Mouse (Mus musculus) midbrain, postnatal 0 days (tissue): ENCODE measurements around the gene Invs. TPM values are rescaled to one million over a fixed set of nuclear protein-coding genes. Genes with fewer than 3 reads are reported as not detected.
A peak's percentile ranks its signal among the peaks of the same experiment; 100 is the strongest.

Experiments
- ATAC-seq: fragments of 200-750 bp; cut with Nextera tagmentation; 2 replicates; pipeline ENCODE4 v1.8.0; 2017; ENCODE audit warnings: moderate number of reproducible peaks, mild to moderate bottlenecking, moderate TSS enrichment, moderate library complexity; ENCODE audit not compliant: low FRiP score
- DNase-seq: peaks from one replicate; pipeline ENCODE4 v3.0.0-alpha.2; 2015; ENCODE audit warnings: low spot score
- H3K27ac ChIP-seq: fragments of 300-500 bp; sonication (generic); 2 replicates; pipeline ENCODE4 v1.5.1; 2014; ENCODE audit warnings: low read depth, mild to moderate bottlenecking, low read length, mixed read lengths
- H3K27me3 ChIP-seq: fragments of 300-500 bp; sonication (generic); 2 replicates; pipeline ENCODE4 v1.6.1; 2014; ENCODE audit warnings: low read length, control low read depth, mixed read lengths; ENCODE audit not compliant: insufficient read depth
- H3K36me3 ChIP-seq: fragments of 300-500 bp; sonication (generic); 2 replicates; pipeline ENCODE4 v1.6.1; 2014; ENCODE audit warnings: low read length, control low read depth, mixed read lengths; ENCODE audit not compliant: insufficient read depth
- H3K4me1 ChIP-seq: fragments of 300-500 bp; sonication (generic); 2 replicates; pipeline ENCODE4 v1.6.1; 2014; ENCODE audit warnings: mild to moderate bottlenecking, control low read depth, antibody characterized with exemption, low read length, mixed read lengths; ENCODE audit not compliant: insufficient read depth
- H3K4me2 ChIP-seq: fragments of 300-500 bp; sonication (generic); 2 replicates; pipeline ENCODE4 v1.6.1; 2014; ENCODE audit warnings: low read depth, mild to moderate bottlenecking, low read length, mixed read lengths; ENCODE audit not compliant: poor library complexity, severe bottlenecking
- H3K4me3 ChIP-seq: fragments of 300-500 bp; sonication (generic); 2 replicates; pipeline ENCODE4 v1.5.1; 2014; ENCODE audit warnings: low read depth, mild to moderate bottlenecking, low read length, moderate library complexity
- H3K9ac ChIP-seq: fragments of 300-500 bp; sonication (generic); replicated peaks from 2 replicates; pipeline ENCODE4 v1.6.1; 2014; ENCODE audit warnings: mild to moderate bottlenecking, low read length, moderate library complexity, mixed read lengths; ENCODE audit not compliant: poor library complexity, severe bottlenecking
- H3K9me3 ChIP-seq: fragments of 300-500 bp; sonication (generic); 2 replicates; pipeline ENCODE4 v1.6.1; 2016; ENCODE audit warnings: low read length, control low read depth
- CTCF ChIP-seq: IDR thresholded peaks from 2 replicates; pipeline ENCODE4 v1.5.1; 2016; ENCODE audit warnings: antibody characterized with exemption, mild to moderate bottlenecking
- WGBS: fragments of 180-500 bp; shearing (Covaris S2); extraction: QIAGEN DNeasy Blood & Tissue Kit; methylation state at CpG from one replicate; pipeline ENCODE4 v1.1.7; 2014; 5-methylcytosine and 5-hydroxymethylcytosine counted together
- polyA plus RNA-seq: library from polyadenylated mRNA; unstranded; fragments of >200 nt; fragmentation: Nextera tagmentation; extraction: Ambion mirVana; gene quantifications from 2 replicates; pipeline ENCODE4 v1.2.1, GENCODE M21; 2015
- total RNA-seq: library from RNA; depleted of rRNA; stranded (reverse); fragments of >200 nt; gene quantifications from 2 replicates; pipeline ENCODE4 v1.2.3, GENCODE M21; 2014

The Invs gene
- total and polyA plus RNA-seq, 2 experiments from 2014 or later, result 3.4 to 6.0 TPM

DNA sequence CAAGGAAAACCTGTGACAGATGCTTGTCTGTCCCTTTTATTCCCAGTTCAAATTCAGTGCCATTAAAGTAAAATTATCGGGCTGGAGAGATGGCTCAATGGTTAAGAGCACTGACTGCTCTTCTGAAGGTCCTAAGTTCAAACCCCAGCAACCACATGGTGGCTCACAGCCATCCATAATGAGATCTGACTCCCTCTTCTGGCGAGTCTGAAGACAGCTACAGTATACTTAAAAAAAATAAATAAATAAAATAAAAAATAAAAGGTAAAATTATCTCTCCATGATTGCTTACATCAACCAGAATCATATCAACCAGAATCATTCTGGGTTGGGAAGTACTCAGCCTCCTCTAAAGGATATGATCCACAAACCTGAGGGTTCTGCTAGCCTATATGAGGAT is 48.5 kb downstream of the Invs start:
- Histone ChIP-seq H3K4me2 (no peak overlapping the region), H3K27me3 (no peaks in the 10 kb centered on the region), H3K36me3 (no peaks in the 10 kb centered on the region), H3K9ac (no peak overlapping the region), H3K9me3 (no peaks in the 10 kb centered on the region), H3K4me1 (no peaks in the 10 kb centered on the region), H3K27ac (no peak overlapping the region), H3K4me3 (no peak overlapping the region)
- 55% methylated on average over 2 of the region's 2 CpGs for WGBS
- no peak for DNase-seq
- ATAC-seq, result no peak
- 0 out of 2 replicates have a peak, but pooled peaks have one; percentile 4 for TF ChIP-seq CTCF

DNA sequence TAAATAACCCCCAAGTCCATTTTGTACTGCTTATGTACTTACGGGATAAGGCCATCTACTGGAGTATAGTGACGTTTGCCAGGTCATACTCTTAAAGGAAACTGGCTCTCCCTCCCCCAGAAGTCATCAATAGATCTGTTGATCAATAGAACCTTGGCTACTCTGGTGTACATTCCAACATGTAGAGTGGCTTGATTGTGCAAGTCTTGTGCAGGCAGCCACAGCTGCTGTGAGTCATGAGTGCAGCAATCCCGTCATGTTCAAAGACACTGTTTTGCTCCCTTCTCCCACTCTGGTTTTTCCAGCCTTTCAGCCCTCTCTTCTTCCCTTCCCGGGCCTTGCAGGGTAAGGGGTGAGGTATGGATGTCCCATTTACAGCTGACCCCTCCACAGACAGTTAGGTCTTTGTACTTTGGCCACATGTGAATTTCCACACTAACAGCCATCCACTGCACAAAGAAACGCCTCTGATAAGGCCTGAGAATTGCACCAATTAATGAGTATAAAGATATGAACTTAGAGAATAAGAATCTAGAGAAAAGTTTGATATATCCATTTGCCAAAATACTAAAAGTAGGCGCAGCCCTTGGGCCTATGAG is 53.0 kb downstream of the Invs start:
- Histone ChIP-seq H3K9ac (no peak overlapping the region), H3K27ac (no peak overlapping the region), H3K27me3 (no peaks in the 10 kb centered on the region), H3K4me2 (no peak overlapping the region), H3K4me3 (no peak overlapping the region), H3K36me3 (no peaks in the 10 kb centered on the region), H3K4me1 (0 out of 2 replicates have a peak, but pooled peaks cover 2% of the 10 kb centered on the region), H3K9me3 (no peaks in the 10 kb centered on the region)
- ATAC-seq, result no peak
- 88% methylated on average over 6 of the region's 6 CpGs for WGBS
- TF ChIP-seq CTCF, result no peak
- DNase-seq, result no peak

DNA sequence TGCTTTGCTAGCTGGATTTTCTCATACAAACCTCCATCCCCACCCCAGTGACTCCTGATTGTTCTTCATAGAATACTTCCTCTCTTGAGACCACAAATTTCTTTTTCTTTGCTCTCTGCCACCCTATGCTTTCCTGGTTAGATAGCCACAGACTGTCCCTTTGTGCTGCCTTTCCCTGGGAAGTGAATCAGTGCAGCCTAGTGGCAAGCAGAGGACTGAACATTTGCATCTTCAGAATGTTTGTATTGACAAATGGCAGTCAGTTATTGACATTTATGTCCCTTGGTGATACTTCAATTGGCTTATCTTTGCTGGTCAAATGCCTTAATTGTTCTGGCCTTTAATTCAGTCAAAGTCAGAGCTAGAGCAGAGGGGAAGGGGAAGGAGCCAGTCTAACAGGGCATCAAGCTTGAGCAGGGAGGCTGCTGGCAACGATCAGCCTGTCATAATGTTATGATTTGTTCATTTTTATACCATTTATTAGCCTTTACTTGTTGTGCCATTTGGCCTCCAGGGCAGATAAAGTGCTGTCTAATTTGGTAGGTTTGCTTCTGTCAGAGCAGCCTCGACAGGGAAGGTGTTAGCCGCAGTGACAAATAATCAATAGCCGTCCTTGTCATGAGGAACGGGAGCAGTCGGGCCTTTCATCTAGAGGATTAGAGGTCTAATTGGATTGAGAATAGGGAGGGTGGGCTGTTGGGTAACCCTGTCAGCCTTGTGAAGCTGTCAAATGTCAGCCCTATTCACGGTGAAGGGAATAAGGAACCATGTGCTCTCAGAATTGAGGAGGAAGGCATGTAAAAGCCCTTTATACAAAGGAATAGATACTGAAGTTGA is 55.6 kb downstream of the Invs start:
- Histone ChIP-seq H3K4me2 (no peak overlapping the region), H3K9me3 (no peaks in the 10 kb centered on the region), H3K36me3 (no peaks in the 10 kb centered on the region), H3K27ac (no peak overlapping the region), H3K27me3 (no peaks in the 10 kb centered on the region), H3K9ac (no peak overlapping the region), H3K4me3 (no peak overlapping the region), H3K4me1 (0 out of 2 replicates have a peak, but pooled peaks cover 2% of the 10 kb centered on the region)
- WGBS, result 7% methylated on average over 7 of the region's 7 CpGs
- peak; percentile 69 for TF ChIP-seq CTCF
- ATAC-seq (peak; percentile 38; the same call in 1 of the 2 replicates), DNase-seq (peak; percentile 30)

DNA sequence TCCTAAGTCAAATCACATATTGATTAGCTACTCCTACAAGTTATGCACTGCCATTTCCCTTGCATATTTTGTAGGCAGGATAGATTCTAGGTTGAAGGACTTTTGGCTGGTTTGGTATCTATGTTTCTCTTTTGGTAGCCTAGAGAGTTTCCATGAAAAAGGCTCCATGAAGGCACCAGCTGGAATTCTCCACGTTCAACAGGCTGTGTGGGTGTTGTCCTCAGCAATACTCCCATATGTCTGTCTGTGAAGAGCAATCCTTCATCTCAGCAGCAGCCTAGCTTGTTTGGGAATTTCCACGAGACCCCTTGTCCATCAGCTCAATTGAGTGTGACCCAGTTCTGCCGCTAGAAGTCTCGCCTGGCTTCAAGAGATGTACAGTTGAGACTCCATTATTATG is 63.1 kb downstream of the Invs start:
- no peak overlapping the region for H3K4me2 ChIP-seq
- 83% methylated on average over 4 of the region's 4 CpGs for WGBS

DNA sequence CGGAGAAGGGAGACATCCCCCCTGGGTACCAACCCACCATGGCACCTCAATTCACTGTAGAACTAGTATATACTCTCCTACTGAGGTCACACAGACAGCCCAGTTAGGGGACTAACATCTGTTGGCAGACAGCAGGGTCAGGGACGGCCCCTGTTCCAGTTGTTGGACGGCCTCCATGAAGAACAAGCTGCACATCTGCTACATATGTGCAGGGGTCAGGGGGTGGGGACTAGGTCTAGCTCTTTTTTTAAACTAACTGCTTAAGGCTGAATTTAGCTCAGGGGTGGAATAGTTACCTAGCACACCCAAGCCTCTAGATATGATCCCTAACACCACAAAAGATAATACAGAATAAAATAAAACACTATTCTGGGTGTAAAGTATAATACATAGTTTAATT is 82.8 kb downstream of the Invs start:
- H3K27ac ChIP-seq, result no peak overlapping the region
- H3K9ac ChIP-seq, result no peak overlapping the region
- DNase-seq (no peak), ATAC-seq (no peak)
- no peak for TF ChIP-seq CTCF
- H3K4me2 ChIP-seq, result no peak overlapping the region
- WGBS, result 76% methylated on average over 3 of the region's 3 CpGs
- H3K27me3 ChIP-seq, result no peaks in the 10 kb centered on the region
- H3K4me1 ChIP-seq, result no peaks in the 10 kb centered on the region
- no peaks in the 10 kb centered on the region for H3K9me3 ChIP-seq
- H3K36me3 ChIP-seq, result no peaks in the 10 kb centered on the region
- no peak overlapping the region for H3K4me3 ChIP-seq

More for the DNA sequence above, 63.1 kb downstream of the Invs start:
- DNase-seq (no peak), ATAC-seq (no peak)
- no peaks in the 10 kb centered on the region for H3K4me1 ChIP-seq
- H3K27ac ChIP-seq, result no peak overlapping the region
- no peak overlapping the region for H3K9ac ChIP-seq
- no peak overlapping the region for H3K4me3 ChIP-seq
- H3K9me3 ChIP-seq, result no peaks in the 10 kb centered on the region
- no peaks in the 10 kb centered on the region for H3K27me3 ChIP-seq
- no peaks in the 10 kb centered on the region for H3K36me3 ChIP-seq
- TF ChIP-seq CTCF, result no peak

DNA sequence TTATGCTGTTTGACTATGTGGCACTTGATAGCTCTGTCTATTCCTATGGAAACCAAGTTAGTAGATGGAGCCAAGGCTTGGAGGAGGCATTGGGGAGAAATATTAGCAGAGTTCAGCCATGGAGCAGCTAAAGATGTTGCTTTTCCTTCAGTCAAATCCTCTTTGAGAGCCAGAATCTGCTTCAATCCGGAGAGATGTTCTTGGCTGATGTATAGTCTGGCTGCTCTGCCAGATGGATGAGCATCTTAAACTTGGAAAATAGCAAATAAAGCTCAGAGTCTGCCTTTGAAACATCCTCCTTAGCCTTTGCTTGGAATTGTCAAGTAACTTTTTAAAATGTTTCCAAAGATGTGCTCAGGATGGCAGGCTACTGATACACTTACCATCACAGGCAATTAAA is 91.5 kb downstream of the Invs start:
- H3K4me3 ChIP-seq, result no peak overlapping the region
- peak; percentile 2 for DNase-seq
- no peak overlapping the region for H3K27ac ChIP-seq
- no peak for TF ChIP-seq CTCF
- WGBS, result 75% methylated on average over 1 of the region's 1 CpGs
- H3K9ac ChIP-seq, result no peak overlapping the region
- ATAC-seq, result no peak
- no peak overlapping the region for H3K4me2 ChIP-seq
- H3K4me1 ChIP-seq, result no peaks in the 10 kb centered on the region
- H3K36me3 ChIP-seq, result no peaks in the 10 kb centered on the region
- no peaks in the 10 kb centered on the region for H3K27me3 ChIP-seq
- no peaks in the 10 kb centered on the region for H3K9me3 ChIP-seq
